Mouse (Mus musculus): ENCODE data around the gene Zfp580. TPM values are rescaled to one million over a fixed set of nuclear protein-coding genes. Genes with fewer than 3 reads are reported as not detected.

Gene Zfp580
- polyA plus RNA-seq, 1 experiment, result 14.0 TPM

DNA sequence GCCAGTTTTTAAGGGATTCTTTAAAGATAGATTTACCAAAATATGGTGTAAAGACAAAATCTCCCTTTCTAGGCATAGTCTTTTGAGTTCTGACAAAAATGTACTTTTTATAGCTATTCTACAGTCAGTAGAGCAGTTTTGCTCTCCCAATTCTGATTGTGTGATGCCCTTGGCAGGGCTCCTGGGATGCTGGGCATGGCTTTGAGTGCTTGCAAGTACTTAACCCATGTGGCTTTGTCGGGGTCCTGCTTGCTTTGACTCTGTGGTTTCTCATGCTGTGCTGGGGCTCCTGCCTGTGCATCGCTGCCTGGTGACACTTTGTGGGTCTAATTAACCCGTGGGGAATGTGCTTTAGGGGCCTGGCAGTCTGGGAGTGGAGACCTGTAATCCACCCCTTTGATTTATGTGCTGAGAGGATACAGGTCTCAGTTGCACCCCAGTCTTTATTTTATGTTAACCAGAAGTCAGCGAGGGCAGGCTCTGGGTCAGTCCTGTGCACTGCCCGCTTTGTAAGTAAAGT, 35.6 kb downstream of the Zfp580 start:
- H3K4me3 ChIP-seq (ENCODE audit: low read depth, low read length), result no peak overlapping the region
- H3K27me3 ChIP-seq (ENCODE audit: control insufficient read depth, insufficient read depth, low read length, poor library complexity, severe bottlenecking), result no peaks in the 10 kb centered on the region
- H3K9me3 ChIP-seq (replicated peaks; ENCODE audit: control insufficient read depth, insufficient read depth, low read length, poor library complexity, severe bottlenecking), result no peaks in the 10 kb centered on the region
- H3K4me1 ChIP-seq (ENCODE audit: control insufficient read depth, insufficient read depth, low read length), result peaks cover 1% of the 10 kb centered on the region
- no peak overlapping the region for H3K9ac ChIP-seq (ENCODE audit: low read depth, poor library complexity, severe bottlenecking)
- H3K27ac ChIP-seq (ENCODE audit: insufficient read depth, low read length), result no peak overlapping the region
- H3K36me3 ChIP-seq (ENCODE audit: control insufficient read depth, insufficient read depth, low read length, poor library complexity, severe bottlenecking), result peaks cover 21% of the 10 kb centered on the region
- no peak for TF ChIP-seq CTCF (IDR thresholded peaks at IDR 0.05; ENCODE audit: low read depth, low read length)
- no peak for TF ChIP-seq POLR2A (IDR thresholded peaks at IDR 0.05; ENCODE audit: insufficient read depth, low read length)
- TF ChIP-seq EP300 (IDR thresholded peaks at IDR 0.05; ENCODE audit: insufficient read depth, low read depth, low read length), result no peak

DNA sequence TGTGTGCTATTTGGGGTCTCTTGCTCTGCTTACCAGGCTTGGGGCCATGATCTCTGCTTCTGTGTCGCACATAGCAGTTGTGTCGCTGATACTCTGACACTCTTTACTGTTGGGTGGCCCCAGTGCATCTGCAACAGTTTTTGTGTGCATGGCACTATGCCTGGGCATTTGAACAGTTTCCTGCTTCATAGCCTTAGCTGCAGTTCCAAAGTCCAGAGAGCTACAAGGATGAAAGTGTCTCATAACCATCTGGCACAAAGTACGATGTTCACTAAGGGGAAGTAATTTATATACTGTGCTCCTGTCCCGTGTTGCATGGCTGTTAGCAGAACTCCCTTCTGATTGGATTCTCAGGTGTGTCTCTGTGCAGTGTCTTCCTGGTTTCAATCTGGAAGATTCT, 36.5 kb downstream of the Zfp580 start:
- no peak overlapping the region for H3K27ac ChIP-seq (ENCODE audit: insufficient read depth, low read length)
- H3K4me1 ChIP-seq (ENCODE audit: control insufficient read depth, insufficient read depth, low read length), result peaks cover 1% of the 10 kb centered on the region
- no peaks in the 10 kb centered on the region for H3K9me3 ChIP-seq (replicated peaks; ENCODE audit: control insufficient read depth, insufficient read depth, low read length, poor library complexity, severe bottlenecking)
- no peak overlapping the region for H3K9ac ChIP-seq (ENCODE audit: low read depth, poor library complexity, severe bottlenecking)
- H3K36me3 ChIP-seq (ENCODE audit: control insufficient read depth, insufficient read depth, low read length, poor library complexity, severe bottlenecking), result peaks cover 21% of the 10 kb centered on the region
- H3K4me3 ChIP-seq (ENCODE audit: low read depth, low read length), result no peak overlapping the region
- no peaks in the 10 kb centered on the region for H3K27me3 ChIP-seq (ENCODE audit: control insufficient read depth, insufficient read depth, low read length, poor library complexity, severe bottlenecking)
- TF ChIP-seq EP300 (IDR thresholded peaks at IDR 0.05; ENCODE audit: insufficient read depth, low read depth, low read length) (no peak), CTCF (IDR thresholded peaks at IDR 0.05; ENCODE audit: low read depth, low read length) (no peak), POLR2A (IDR thresholded peaks at IDR 0.05; ENCODE audit: insufficient read depth, low read length) (no peak)

DNA sequence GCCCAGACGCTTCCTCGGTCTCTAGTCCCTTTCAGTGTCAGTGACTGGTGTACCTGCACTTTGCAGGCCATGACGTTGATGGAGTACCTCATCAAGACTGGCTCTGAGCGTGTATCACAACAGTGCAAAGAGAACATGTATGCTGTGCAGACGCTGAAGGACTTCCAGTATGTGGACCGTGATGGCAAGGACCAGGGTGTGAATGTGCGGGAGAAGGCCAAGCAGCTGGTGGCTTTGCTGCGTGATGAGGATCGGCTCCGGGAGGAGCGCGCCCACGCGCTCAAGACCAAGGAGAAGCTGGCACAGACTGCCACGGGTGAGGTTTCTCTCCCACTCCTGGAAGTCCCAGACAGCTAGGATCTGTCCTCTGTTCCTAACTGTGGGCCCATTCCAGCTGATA, 38.5 kb downstream of the Zfp580 start:
- Histone ChIP-seq H3K4me1 (ENCODE audit: control insufficient read depth, insufficient read depth, low read length) (no peaks in the 10 kb centered on the region), H3K27me3 (ENCODE audit: control insufficient read depth, insufficient read depth, low read length, poor library complexity, severe bottlenecking) (no peaks in the 10 kb centered on the region), H3K9ac (ENCODE audit: low read depth, poor library complexity, severe bottlenecking) (no peak overlapping the region), H3K9me3 (replicated peaks; ENCODE audit: control insufficient read depth, insufficient read depth, low read length, poor library complexity, severe bottlenecking) (no peaks in the 10 kb centered on the region), H3K27ac (ENCODE audit: insufficient read depth, low read length) (no peak overlapping the region), H3K4me3 (ENCODE audit: low read depth, low read length) (no peak overlapping the region), H3K36me3 (ENCODE audit: control insufficient read depth, insufficient read depth, low read length, poor library complexity, severe bottlenecking) (peaks cover 23% of the 10 kb centered on the region)
- no peak for TF ChIP-seq POLR2A (IDR thresholded peaks at IDR 0.05; ENCODE audit: insufficient read depth, low read length)
- TF ChIP-seq CTCF (IDR thresholded peaks at IDR 0.05; ENCODE audit: low read depth, low read length), result no peak
- TF ChIP-seq EP300 (IDR thresholded peaks at IDR 0.05; ENCODE audit: insufficient read depth, low read depth, low read length), result no peak

DNA sequence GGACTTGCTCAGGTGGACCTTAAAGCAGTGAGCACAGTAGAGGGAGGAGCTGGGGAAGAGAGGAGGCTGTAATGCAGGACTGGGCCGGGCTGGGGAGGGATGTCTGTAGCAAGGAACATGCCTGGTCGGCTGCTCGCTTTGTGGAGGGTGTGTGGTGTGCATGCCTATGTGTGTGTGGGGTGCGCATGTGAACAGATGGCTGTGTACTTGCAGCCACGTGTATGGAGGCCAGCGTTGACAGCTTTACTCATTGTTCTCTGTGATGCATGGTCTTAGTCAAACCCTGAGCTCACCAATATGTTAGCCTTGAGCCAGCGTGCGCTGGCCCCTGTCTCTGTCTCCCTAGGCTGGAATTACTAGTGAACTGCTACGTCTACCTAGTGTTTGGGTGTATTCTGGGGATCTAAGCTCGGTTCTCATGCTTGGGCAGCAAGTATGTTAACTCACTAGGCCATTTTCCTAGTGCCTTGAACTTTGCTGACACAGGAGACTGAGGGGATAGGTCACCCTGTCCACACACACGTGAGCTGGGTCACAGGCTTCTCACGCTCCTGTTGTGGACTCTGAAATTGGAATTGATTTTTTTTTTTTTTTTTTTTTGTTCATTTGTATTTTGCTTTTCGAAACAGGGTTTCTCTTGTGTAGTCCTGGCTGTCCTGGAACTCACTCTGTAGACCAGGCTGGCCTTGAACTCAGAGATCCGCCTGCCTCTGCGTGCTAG, 39.8 kb downstream of the Zfp580 start:
- H3K36me3 ChIP-seq (ENCODE audit: control insufficient read depth, insufficient read depth, low read length, poor library complexity, severe bottlenecking), result peaks cover 25% of the 10 kb centered on the region
- TF ChIP-seq CTCF (IDR thresholded peaks at IDR 0.05; ENCODE audit: low read depth, low read length) (no peak), EP300 (IDR thresholded peaks at IDR 0.05; ENCODE audit: insufficient read depth, low read depth, low read length) (no peak), POLR2A (IDR thresholded peaks at IDR 0.05; ENCODE audit: insufficient read depth, low read length) (no peak)

DNA sequence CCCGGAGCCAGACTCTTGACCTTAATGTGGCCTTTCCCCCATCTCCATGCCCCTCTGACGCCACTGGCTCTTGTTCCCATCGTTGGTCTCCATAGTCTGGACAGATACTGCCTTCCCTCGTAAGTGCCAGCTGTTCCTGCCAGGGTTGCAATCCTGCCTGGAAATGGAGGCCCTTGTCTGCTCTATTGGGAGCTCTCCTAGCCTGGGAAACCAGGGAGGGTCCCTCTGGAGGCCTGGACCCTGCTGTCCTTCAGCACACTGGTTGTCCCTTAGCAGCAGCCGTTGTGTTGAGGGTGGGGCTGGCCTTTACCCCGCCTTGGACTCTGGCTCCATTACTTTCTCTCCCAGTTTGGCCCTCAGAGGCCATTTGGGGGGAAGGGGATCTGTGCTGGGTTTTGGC, 41.0 kb downstream of the Zfp580 start:
- Histone ChIP-seq H3K9me3 (replicated peaks; ENCODE audit: control insufficient read depth, insufficient read depth, low read length, poor library complexity, severe bottlenecking) (no peaks in the 10 kb centered on the region), H3K27me3 (ENCODE audit: control insufficient read depth, insufficient read depth, low read length, poor library complexity, severe bottlenecking) (no peaks in the 10 kb centered on the region), H3K4me3 (ENCODE audit: low read depth, low read length) (no peak overlapping the region), H3K36me3 (ENCODE audit: control insufficient read depth, insufficient read depth, low read length, poor library complexity, severe bottlenecking) (peaks cover 28% of the 10 kb centered on the region), H3K9ac (ENCODE audit: low read depth, poor library complexity, severe bottlenecking) (no peak overlapping the region), H3K27ac (ENCODE audit: insufficient read depth, low read length) (no peak overlapping the region), H3K4me1 (ENCODE audit: control insufficient read depth, insufficient read depth, low read length) (no peaks in the 10 kb centered on the region)
- no peak for TF ChIP-seq CTCF (IDR thresholded peaks at IDR 0.05; ENCODE audit: low read depth, low read length)
- TF ChIP-seq POLR2A (IDR thresholded peaks at IDR 0.05; ENCODE audit: insufficient read depth, low read length), result no peak
- no peak for TF ChIP-seq EP300 (IDR thresholded peaks at IDR 0.05; ENCODE audit: insufficient read depth, low read depth, low read length)

More for the DNA sequence above, 39.8 kb downstream of the Zfp580 start:
- Histone ChIP-seq H3K4me3 (ENCODE audit: low read depth, low read length) (no peak overlapping the region), H3K27ac (ENCODE audit: insufficient read depth, low read length) (no peak overlapping the region), H3K4me1 (ENCODE audit: control insufficient read depth, insufficient read depth, low read length) (no peaks in the 10 kb centered on the region), H3K9me3 (replicated peaks; ENCODE audit: control insufficient read depth, insufficient read depth, low read length, poor library complexity, severe bottlenecking) (no peaks in the 10 kb centered on the region), H3K27me3 (ENCODE audit: control insufficient read depth, insufficient read depth, low read length, poor library complexity, severe bottlenecking) (no peaks in the 10 kb centered on the region), H3K9ac (ENCODE audit: low read depth, poor library complexity, severe bottlenecking) (no peak overlapping the region)

DNA sequence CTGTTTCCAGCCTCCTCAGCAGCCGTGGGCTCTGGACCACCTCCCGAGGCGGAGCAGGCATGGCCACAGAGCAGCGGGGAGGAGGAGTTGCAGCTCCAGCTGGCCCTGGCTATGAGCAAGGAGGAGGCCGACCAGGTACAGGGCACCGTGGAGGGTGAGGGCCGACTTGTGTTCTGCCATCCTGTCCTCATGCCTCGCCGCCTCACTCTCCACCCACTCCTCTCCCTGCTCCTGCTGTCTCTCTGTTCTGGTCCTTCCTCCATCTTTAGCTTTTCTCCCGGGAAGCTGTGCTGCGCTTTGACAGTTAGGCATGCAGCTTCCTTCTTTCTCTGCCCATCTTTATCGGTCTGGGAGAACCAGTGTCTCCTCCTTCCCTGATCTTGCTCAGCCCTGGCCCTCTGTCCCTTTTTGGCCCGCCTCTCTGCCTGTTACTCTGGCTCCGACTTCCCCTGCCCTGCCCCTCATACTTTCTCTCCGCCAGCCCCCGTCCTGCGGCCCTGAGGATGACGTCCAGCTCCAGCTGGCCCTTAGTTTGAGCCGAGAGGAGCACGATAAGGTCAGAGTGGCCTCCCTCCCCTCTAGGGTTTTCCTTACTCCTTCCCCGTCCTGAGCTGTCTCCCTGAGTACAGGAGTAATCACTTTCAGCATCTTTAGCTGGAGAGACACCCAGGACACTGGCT, 41.6 kb downstream of the Zfp580 start:
- Histone ChIP-seq H3K4me1 (ENCODE audit: control insufficient read depth, insufficient read depth, low read length) (no peaks in the 10 kb centered on the region), H3K27me3 (ENCODE audit: control insufficient read depth, insufficient read depth, low read length, poor library complexity, severe bottlenecking) (no peaks in the 10 kb centered on the region), H3K4me3 (ENCODE audit: low read depth, low read length) (no peak overlapping the region), H3K9ac (ENCODE audit: low read depth, poor library complexity, severe bottlenecking) (no peak overlapping the region), H3K36me3 (ENCODE audit: control insufficient read depth, insufficient read depth, low read length, poor library complexity, severe bottlenecking) (peaks cover 34% of the 10 kb centered on the region), H3K27ac (ENCODE audit: insufficient read depth, low read length) (no peak overlapping the region), H3K9me3 (replicated peaks; ENCODE audit: control insufficient read depth, insufficient read depth, low read length, poor library complexity, severe bottlenecking) (no peaks in the 10 kb centered on the region)
- TF ChIP-seq CTCF (IDR thresholded peaks at IDR 0.05; ENCODE audit: low read depth, low read length), result no peak
- TF ChIP-seq POLR2A (IDR thresholded peaks at IDR 0.05; ENCODE audit: insufficient read depth, low read length), result no peak
- no peak for TF ChIP-seq EP300 (IDR thresholded peaks at IDR 0.05; ENCODE audit: insufficient read depth, low read depth, low read length)
